Mouse (Mus musculus) limb, embryonic 10.5 days (tissue): Measurements from ENCODE around the gene Mtpn. TPM values are rescaled to one million over a fixed set of nuclear protein-coding genes. Genes with fewer than 3 reads are reported as not detected.
A peak's percentile ranks its signal among the peaks of the same experiment; 100 is the strongest.

Source experiments
- DNase-seq: peaks from one replicate; pipeline ENCODE4 v3.0.0-alpha.2; 2017; ENCODE audit warnings: low spot score
- H3K27ac ChIP-seq: fragments of 300-500 bp; sonication (generic); 2 replicates; pipeline ENCODE4 v1.5.1; 2016; ENCODE audit warnings: mild to moderate bottlenecking
- H3K27me3 ChIP-seq: fragments of 300-500 bp; sonication (generic); 2 replicates; pipeline ENCODE4 v1.6.1; 2016; ENCODE audit warnings: low read depth, mild to moderate bottlenecking; ENCODE audit not compliant: poor library complexity, severe bottlenecking
- H3K36me3 ChIP-seq: fragments of 300-500 bp; sonication (generic); 2 replicates; pipeline ENCODE4 v1.6.1; 2016; ENCODE audit warnings: mild to moderate bottlenecking, moderate library complexity
- H3K4me1 ChIP-seq: fragments of 300-500 bp; sonication (generic); 2 replicates; pipeline ENCODE4 v1.6.1; 2016
- H3K4me3 ChIP-seq: fragments of 300-500 bp; sonication (generic); 2 replicates; pipeline ENCODE4 v1.5.1; 2016; ENCODE audit warnings: mild to moderate bottlenecking, moderate library complexity
- H3K9me3 ChIP-seq: fragments of 300-500 bp; sonication (generic); replicated peaks from 2 replicates; pipeline ENCODE4 v1.6.1; 2016; ENCODE audit warnings: mild to moderate bottlenecking
- WGBS: fragments of 180-500 bp; shearing (Covaris S2); methylation state at CpG from one replicate; pipeline ENCODE4 v1.1.7; 2016; 5-methylcytosine and 5-hydroxymethylcytosine counted together
- polyA plus RNA-seq: library from polyadenylated mRNA; unstranded; fragments of >200 nt; fragmentation: Nextera tagmentation; extraction: Ambion mirVana; gene quantifications from 2 replicates; pipeline ENCODE4 v1.2.1, GENCODE M21; 2016

Mtpn gene
- 141 and 155 TPM in 2 replicates for polyA plus RNA-seq

GRCm38 (mm10) chr6:35539304-35540009 lies at the start of gene Mtpn:
Gene Mtpn, minus strand, starts transcription at chr6:35539888.
- H3K4me1 ChIP-seq = no peaks in the 10 kb centered on the region
- DNase-seq = peak; percentile 98
- no peaks in the 10 kb centered on the region for H3K9me3 ChIP-seq
- H3K4me3 ChIP-seq = peak within 1 kb of the TSS; percentile 97
- H3K27ac ChIP-seq = peak within 1 kb of the TSS; percentile 93
- no peaks in the 10 kb centered on the region for H3K27me3 ChIP-seq
- peaks cover 4% of the 10 kb centered on the region; the same call in 1 of the 2 replicates for H3K36me3 ChIP-seq
- under 1% methylated on average over 61 of the region's 61 CpGs for WGBS

DNA sequence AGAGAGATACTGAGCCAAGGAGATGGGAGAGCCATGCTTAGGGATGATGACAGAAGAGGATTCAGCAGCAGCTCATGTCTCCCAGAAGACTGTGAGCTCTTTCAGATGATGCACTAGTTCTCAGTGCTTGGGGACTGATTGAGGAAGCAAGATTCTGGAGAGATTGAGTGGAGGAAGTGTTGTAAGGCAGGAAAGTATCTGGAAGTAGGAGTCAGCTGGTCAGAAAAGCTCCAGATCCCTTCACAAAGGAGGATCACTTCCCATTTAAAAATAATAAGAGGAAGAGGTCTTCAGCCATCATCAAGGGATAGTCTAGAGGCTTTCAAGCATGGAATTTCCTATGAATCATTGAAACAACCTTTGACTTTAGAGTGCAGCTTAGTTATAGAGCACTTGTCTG lies 29.0 kb upstream of the Mtpn start:
- no peak overlapping the region for H3K27ac ChIP-seq
- H3K9me3 ChIP-seq = no peaks in the 10 kb centered on the region
- DNase-seq = no peak
- H3K4me3 ChIP-seq = no peak overlapping the region
- no peaks in the 10 kb centered on the region for H3K27me3 ChIP-seq
- no peaks in the 10 kb centered on the region for H3K36me3 ChIP-seq
- H3K4me1 ChIP-seq = no peaks in the 10 kb centered on the region

- DNase-seq = no peak
- H3K27ac ChIP-seq = no peak overlapping the region
These were observed 28.1 kb upstream of the Mtpn start for GRCm38 (mm10) chr6:35567755-35568154.

GRCm38 (mm10) chr6:35559950-35560349 lies 20.3 kb upstream of the Mtpn start:
- H3K27me3 ChIP-seq = no peaks in the 10 kb centered on the region
- DNase-seq = no peak
- H3K4me1 ChIP-seq = no peaks in the 10 kb centered on the region
- no peak overlapping the region for H3K4me3 ChIP-seq
- H3K27ac ChIP-seq = no peak overlapping the region
- H3K36me3 ChIP-seq = no peaks in the 10 kb centered on the region
- no peaks in the 10 kb centered on the region for H3K9me3 ChIP-seq
- WGBS = 75% methylated on average over 2 of the region's 2 CpGs

More at GRCm38 (mm10) chr6:35567755-35568154, 28.1 kb upstream of the Mtpn start:
- H3K27me3 ChIP-seq = no peaks in the 10 kb centered on the region
- no peaks in the 10 kb centered on the region for H3K36me3 ChIP-seq
- no peak overlapping the region for H3K4me3 ChIP-seq
- no peaks in the 10 kb centered on the region for H3K9me3 ChIP-seq
- H3K4me1 ChIP-seq = no peaks in the 10 kb centered on the region

GRCm38 (mm10) chr6:35544352-35544751 lies 4.7 kb upstream of the Mtpn start:
- no peak for DNase-seq
- H3K4me1 ChIP-seq = no peaks in the 10 kb centered on the region
- no peak overlapping the region for H3K4me3 ChIP-seq
- H3K9me3 ChIP-seq = no peaks in the 10 kb centered on the region
- no peaks in the 10 kb centered on the region for H3K36me3 ChIP-seq
- H3K27ac ChIP-seq = no peak overlapping the region
- H3K27me3 ChIP-seq = no peaks in the 10 kb centered on the region

DNA sequence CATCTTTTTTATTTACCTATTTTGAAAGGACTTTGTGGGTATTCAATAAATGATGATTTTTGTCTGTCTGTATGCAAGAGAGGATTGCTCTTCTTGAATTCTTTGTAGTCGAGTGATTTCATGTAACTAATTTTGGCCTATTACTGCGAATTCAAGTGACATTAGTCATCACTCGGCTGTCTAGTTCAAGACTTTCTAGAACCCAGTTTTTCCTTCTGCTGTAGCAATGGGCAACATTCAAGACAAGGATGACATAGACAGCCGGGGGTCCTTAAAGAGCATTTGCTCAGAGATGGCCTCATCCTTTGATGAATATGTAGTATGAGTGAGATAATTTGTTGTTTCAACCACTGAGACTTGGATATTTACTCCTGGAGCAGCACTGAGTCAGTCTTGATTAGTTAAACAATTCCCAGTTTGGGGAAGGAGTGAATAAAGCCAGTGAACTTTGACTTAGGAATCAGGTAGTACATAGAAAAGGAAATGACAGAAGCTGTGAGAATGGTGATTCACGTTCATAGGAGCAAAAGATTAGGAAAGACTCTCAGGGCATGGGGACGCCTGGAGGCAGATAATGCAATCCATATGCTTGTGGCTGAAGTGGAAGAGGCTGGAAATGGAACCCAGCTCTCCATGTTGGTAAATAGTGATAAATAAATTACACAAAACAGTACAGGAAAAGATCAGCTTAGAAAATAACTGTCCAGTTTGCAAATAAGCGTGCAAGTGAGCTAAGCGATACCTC lies 3.1 kb upstream of the Mtpn start:
- 76% methylated on average over 8 of the region's 8 CpGs for WGBS
- Histone ChIP-seq H3K9me3 (no peaks in the 10 kb centered on the region), H3K4me1 (no peaks in the 10 kb centered on the region)

GRCm38 (mm10) chr6:35540377-35540776 lies 689 bp upstream of the Mtpn start:
- Histone ChIP-seq H3K27ac (no peak overlapping the region), H3K27me3 (no peaks in the 10 kb centered on the region), H3K4me3 (no peak overlapping the region), H3K4me1 (no peaks in the 10 kb centered on the region), H3K9me3 (no peaks in the 10 kb centered on the region), H3K36me3 (peaks cover under 1% of the 10 kb centered on the region; the same call in 1 of the 2 replicates)
- DNase-seq = no peak
- WGBS = 91% methylated on average over 9 of the region's 9 CpGs

More for the DNA sequence above, 3.1 kb upstream of the Mtpn start:
- no peak for DNase-seq
- no peaks in the 10 kb centered on the region for H3K36me3 ChIP-seq
- H3K27me3 ChIP-seq = no peaks in the 10 kb centered on the region
- H3K27ac ChIP-seq = no peak overlapping the region
- H3K4me3 ChIP-seq = no peak overlapping the region

DNA sequence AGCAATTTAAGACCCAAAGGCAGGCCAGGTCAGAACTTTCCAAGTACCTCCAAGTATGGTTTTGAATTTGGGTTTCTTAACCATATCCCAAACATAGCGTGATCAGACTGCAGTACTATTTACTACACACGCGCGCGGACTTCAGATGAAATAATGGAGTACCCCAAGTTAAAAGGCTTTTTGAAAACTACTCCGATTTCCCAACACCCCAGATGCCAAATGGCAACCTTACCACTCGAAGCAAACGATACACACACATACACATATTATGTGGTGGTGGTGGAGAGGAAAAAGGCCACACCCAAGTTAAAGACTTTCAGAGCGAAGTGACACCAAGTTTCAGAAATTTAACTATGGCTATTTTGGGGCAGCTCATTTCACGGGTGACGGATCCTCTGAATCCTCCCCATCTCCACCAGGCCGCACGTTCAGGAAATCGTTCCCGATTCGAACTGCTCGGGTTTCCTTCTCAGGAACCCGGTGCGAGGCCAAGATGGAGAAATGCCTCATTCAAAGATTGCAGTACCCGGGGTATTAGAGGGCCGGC lies 858 bp downstream of the Mtpn start:
- no peaks in the 10 kb centered on the region for H3K27me3 ChIP-seq
- DNase-seq = no peak
- 8% methylated on average over 21 of the region's 21 CpGs for WGBS
- H3K9me3 ChIP-seq = no peaks in the 10 kb centered on the region
- H3K36me3 ChIP-seq = peaks cover 4% of the 10 kb centered on the region; the same call in 1 of the 2 replicates
- H3K27ac ChIP-seq = peak overlapping the region; percentile 93
- no peaks in the 10 kb centered on the region for H3K4me1 ChIP-seq
- H3K4me3 ChIP-seq = peak overlapping the region; percentile 97

DNA sequence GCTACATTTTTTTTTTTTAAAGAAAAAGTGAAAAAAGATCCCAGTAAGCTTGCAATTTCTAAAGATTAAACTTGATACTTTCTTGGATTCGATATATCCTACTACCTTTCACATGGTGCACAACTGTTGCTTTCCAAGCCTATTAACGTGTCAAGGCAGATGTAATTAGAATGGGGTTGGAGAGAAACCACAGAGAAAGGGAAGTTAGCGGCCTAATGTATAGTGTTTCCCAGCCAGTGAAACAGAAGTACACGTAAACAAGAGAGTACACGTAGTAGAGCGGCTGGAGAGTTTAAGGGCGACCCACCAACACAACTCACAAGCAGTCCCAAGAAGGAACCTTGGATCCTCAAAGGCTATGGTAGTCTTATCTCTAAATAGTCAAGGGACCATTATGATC lies 3.7 kb downstream of the Mtpn start:
- no peak for DNase-seq
- 93% methylated on average over 7 of the region's 7 CpGs for WGBS
- Histone ChIP-seq H3K27me3 (no peaks in the 10 kb centered on the region), H3K36me3 (peaks cover 4% of the 10 kb centered on the region; the same call in 1 of the 2 replicates), H3K4me3 (no peak overlapping the region), H3K27ac (no peak overlapping the region), H3K4me1 (no peaks in the 10 kb centered on the region), H3K9me3 (no peaks in the 10 kb centered on the region)

DNA sequence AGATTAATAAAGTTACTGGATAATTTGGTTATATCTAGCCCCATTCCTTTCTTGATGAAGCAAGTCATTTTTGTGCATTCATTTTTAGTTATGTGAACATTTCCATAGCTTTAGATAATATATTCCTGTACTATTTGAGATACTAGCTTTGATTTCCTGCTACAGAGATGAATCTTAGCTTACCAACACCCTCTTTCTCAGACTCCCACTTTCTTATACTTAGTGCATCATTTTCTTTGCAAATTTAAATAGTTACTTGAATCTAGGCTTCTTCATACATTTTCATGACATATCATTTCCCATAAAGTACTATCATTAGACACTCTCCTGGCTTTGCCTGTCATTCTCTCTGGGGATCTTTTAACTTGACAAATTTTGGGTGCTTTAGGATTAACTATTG lies 26.3 kb downstream of the Mtpn start:
- Histone ChIP-seq H3K27ac (no peak overlapping the region), H3K4me3 (no peak overlapping the region), H3K4me1 (no peaks in the 10 kb centered on the region), H3K27me3 (no peaks in the 10 kb centered on the region), H3K9me3 (no peaks in the 10 kb centered on the region), H3K36me3 (peaks cover 41% of the 10 kb centered on the region)
- no peak for DNase-seq

- H3K9me3 ChIP-seq = no peaks in the 10 kb centered on the region
These were observed 34.9 kb downstream of the Mtpn start for GRCm38 (mm10) chr6:35504781-35505180.

GRCm38 (mm10) chr6:35502904-35503303 lies 36.8 kb downstream of the Mtpn start:
- peaks cover 5% of the 10 kb centered on the region for H3K36me3 ChIP-seq
- no peaks in the 10 kb centered on the region for H3K27me3 ChIP-seq
- H3K4me1 ChIP-seq = no peaks in the 10 kb centered on the region
- H3K9me3 ChIP-seq = no peaks in the 10 kb centered on the region
- WGBS = 90% methylated on average over 2 of the region's 2 CpGs
- H3K27ac ChIP-seq = no peak overlapping the region
- H3K4me3 ChIP-seq = no peak overlapping the region
- no peak for DNase-seq

More at GRCm38 (mm10) chr6:35504781-35505180, 34.9 kb downstream of the Mtpn start:
- Histone ChIP-seq H3K4me1 (no peaks in the 10 kb centered on the region), H3K27ac (no peak overlapping the region), H3K4me3 (no peak overlapping the region), H3K36me3 (peaks cover 9% of the 10 kb centered on the region), H3K27me3 (no peaks in the 10 kb centered on the region)
- WGBS = 92% methylated on average over 2 of the region's 2 CpGs
- DNase-seq = no peak

- H3K36me3 ChIP-seq = no peaks in the 10 kb centered on the region
- 94% methylated on average over 5 of the region's 5 CpGs for WGBS
- H3K4me3 ChIP-seq = no peak overlapping the region
- no peak overlapping the region for H3K27ac ChIP-seq
- no peaks in the 10 kb centered on the region for H3K27me3 ChIP-seq
- no peaks in the 10 kb centered on the region for H3K9me3 ChIP-seq
- DNase-seq = no peak
- no peaks in the 10 kb centered on the region for H3K4me1 ChIP-seq
These were observed 39.6 kb downstream of the Mtpn start for GRCm38 (mm10) chr6:35499978-35500667.
